Mouse (Mus musculus): ENCODE data around the gene Tmem88.

Tmem88 gene

DNA sequence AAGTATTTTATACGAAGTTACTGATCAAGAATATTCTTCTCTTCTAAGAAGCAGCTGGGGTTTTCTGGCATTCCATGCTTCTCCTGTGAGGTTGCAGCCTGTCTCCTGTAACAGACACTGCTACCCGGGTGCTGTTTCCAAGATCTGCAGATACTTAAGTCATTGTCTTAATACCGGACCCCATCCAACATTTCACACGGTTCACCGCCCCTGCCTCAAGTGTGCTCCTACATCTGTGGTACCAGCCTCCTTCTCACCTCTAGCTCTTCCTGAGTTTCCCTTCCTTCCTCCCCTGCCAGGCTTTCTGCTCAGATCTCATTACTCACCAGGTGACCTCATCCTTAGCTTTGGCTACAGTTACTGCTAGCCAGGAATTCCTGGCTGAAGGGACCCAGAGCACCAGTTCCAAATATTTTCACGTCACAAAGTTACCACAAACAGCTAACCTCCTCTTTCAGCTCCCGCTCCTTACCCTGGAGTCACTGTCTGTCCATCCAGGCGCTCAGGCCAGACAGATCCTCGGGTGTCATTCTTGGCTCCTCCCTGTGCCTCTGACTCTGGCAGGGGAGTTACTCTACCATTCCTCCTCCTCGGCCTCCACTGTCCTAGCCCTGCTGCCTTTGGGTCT lies 15.4 kb downstream of the Tmem88 start:
- no peak for DNase-seq (ENCODE audit: low spot score in 2 of 2)

- DNase-seq (ENCODE audit: low spot score in 2 of 2), result no peak
Measured at GRCm38 (mm10) chr11:69381356-69381755, 16.7 kb downstream of the Tmem88 start.

DNA sequence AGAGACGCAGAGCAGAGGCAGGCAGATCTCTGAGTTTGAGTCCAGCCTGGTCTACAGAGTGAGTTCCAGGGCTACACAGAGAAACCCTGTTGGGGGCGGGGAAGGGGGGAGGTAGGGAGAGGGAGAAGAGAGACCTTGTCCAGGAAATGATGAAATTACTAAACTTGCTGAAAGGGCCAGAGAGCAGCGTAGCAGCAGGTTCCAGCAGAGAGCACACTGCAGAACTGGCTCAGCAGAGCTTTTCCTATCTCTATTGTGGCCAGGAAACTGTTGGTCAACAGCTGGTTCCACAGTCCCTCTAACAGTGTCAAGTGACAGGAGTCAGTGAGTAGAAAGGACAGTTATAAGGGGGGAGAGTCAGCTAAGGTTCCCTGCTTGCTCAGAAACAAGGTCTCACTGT lies 18.4 kb downstream of the Tmem88 start:
- DNase-seq (ENCODE audit: low spot score in 2 of 2), result no peak

GRCm38 (mm10) chr11:69377766-69378165 lies 20.3 kb downstream of the Tmem88 start:
- DNase-seq (ENCODE audit: low spot score in 2 of 2), result no peak

- no peak for DNase-seq (ENCODE audit: low spot score in 2 of 2)
Measured at GRCm38 (mm10) chr11:69375646-69376045, 22.4 kb downstream of the Tmem88 start.

GRCm38 (mm10) chr11:69373223-69373965 lies 24.6 kb downstream of the Tmem88 start:
- DNase-seq (ENCODE audit: low spot score in 2 of 2), result no peak

DNA sequence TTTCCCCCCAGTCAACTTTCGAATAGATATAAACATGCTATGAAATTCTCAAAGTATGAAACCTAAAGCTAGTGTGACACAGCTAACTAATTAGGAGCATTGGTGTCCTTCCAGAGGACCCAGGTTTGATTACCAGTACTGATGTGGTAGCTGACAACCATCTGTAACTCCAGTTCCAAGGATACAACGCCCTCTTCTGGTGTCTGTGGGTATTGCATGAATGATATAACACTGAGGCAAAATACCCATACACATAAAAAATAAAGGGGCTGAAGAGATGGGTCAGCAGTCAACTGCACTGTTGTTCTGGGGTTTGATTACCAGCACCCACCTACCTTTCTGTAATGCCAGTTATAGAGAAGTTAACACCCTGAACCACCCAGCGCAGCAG lies 25.3 kb downstream of the Tmem88 start:
- peak; percentile 37 to 49 for DNase-seq (ENCODE audit: low spot score in 2 of 2)

DNA sequence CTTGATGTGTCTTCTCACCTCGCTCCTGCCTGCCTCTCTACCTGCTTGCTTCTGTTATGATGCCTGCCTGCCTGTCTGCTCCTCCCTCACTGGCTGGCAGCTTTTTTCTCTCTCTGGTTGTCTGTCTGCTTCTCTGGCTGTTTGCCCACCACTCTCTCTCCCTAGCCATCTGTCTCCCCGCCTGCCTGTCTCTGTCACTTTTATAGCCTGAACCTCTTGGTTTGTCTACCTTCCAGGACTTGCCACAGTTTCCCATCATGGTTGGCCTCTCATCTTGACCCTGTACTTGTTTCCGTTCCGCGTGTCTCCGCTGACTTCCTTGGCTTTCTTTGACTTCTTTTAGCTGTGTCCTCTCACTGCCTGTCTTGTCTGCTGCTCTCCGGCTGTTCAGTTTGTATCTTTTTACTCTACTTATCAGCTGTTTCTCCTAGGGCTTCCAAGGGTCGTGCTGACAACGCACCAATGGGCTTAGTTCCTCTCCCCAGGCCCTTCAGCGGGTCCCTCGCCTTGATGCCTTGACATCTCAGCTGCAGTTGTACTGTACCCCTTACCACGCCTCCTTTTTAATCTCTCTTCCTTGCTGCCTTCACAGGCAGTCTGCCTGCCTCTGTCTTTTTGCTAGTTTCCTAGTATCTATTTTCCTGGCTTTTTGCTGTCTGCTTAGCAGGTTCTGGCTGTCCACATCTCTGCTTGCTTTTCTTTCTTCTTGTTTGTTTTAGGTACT lies 25.8 kb downstream of the Tmem88 start:
- no peak for DNase-seq (ENCODE audit: low spot score in 2 of 2)

DNA sequence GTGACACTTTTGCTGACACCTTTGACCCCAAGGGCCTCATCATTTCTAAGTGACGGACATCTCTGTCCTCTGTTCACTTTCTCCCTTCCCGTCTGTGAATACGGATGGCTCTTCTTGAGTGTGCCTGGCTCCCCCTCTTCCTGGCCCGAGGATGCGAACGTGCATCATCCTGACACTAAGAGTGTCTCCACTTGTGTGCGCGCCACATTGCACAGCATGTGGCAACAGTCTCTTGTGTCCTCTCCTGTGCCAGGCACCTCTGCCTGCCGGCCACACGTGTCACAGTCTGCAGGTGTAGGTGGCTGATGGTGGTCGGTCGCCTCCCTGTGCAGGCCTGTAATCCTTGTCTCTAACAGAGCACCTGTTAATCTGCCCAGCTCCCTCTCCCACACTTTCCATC lies 26.4 kb downstream of the Tmem88 start:
- DNase-seq (ENCODE audit: low spot score in 2 of 2), result no peak

DNA sequence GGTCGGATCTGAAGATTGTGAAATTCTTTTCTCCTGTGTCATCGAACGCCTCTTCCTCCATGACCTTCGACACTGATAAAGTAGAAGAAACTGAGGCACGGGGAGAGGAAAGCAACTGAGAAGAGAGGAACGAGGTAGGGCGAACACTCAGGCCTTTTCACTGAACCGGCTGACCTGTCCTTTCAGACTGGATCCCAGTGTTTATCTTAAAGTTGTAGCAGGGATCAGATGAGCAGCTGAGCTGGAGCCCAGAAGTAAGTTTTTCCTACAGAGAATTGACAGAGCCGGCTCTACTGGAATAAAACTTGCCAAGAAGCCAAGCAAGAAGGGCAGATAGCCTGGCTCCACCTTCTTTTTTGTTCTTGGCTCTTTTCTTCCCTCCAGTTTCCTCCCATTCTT lies 27.2 kb downstream of the Tmem88 start:
- no peak for DNase-seq (ENCODE audit: low spot score in 2 of 2)

DNA sequence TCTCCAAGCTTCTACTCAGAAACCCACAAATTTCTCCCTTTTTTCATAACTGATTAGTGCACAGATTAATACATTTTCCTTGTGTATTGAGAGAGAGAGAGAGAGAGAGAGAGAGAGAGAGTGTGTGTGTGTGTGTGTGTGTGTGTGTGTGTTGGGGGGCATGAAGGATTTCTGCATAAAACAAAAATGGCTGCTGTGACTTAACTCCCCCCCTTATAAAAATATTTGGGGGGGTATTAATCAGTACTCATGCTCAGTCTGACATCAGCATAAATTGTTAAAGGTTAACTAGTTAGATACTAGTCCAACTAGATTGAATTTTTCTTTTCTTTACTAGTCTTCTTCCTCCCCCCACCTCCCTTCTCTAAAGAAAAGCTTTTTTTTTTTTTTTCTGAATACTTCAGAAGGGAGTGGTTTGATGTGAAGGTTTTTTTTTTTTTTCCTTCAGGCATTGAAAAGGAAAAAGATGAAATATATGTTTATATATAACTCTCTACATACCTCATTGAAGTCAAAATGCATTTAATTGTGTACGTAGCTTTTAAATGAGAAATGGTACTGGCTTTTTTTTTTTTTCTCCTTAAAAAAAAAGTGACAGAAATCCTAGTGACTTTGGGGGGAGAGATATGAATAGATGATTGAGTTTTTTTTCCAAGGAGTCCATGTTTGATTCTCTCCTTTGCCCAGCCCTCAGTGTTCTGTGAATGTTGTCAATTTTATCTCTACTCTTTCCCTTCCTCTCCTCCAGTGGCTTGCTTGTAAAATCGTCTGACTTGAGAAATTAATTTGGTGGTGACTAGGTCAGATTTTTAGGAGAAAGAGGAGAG lies 27.8 kb downstream of the Tmem88 start:
- DNase-seq (ENCODE audit: low spot score in 2 of 2), result no peak

- no peak for DNase-seq (ENCODE audit: low spot score in 2 of 2)
Measured at GRCm38 (mm10) chr11:69369215-69369989, 28.6 kb downstream of the Tmem88 start, which contains the start of gene Chd3. TSS of gene Chd3 (minus strand) at chr11:69369406.

DNA sequence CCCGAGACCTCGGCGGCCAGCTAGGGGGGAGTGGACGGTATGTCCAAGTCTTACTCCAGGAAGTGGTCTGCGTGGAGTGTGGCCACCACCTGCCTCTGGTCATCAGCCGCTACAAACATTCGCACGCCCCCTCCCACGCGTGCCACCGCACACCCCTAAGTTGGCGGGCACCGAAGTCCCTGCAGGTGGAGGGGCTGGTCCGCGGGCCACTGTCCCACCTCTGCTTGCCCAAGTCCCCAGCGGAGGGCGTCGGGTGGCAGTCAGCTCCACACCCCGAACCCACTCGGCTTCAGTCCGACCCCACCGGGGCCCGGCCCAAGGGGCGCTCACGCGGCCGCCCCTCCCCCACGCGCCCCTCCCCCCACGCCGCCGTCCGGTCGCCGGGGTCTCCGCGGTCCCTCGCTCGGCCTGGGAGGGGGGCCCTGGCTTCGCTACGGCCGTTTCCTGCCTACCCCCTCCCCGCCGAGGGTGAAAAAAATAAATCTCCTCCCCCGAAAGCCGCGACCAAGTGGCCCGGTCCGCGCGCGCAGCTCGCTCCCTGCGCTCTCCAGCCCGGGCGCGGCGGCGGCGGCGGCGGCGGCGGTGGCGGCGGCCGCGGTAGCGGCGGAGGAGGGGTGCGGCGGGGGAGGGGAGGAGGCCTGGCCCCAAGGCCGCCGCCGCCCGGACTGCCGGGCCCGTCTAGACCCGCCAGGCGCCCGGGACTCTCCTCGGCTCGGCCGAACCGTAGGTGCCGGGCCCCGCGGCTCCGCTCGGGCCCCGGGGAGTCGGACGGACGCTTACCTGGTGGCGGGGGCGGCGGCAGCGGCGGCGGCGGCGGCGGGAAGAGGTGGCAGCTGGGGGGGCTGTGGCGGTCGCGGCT lies 29.4 kb downstream of the Tmem88 start:
- peak; percentile 50 to 61 for DNase-seq (ENCODE audit: low spot score in 2 of 2)

- peak; percentile 79 to 86 for DNase-seq (ENCODE audit: low spot score in 2 of 2)
Measured at GRCm38 (mm10) chr11:69367616-69368355, 30.2 kb downstream of the Tmem88 start.

- peak; percentile 19 to 35 for DNase-seq (ENCODE audit: low spot score in 2 of 2)
Measured at GRCm38 (mm10) chr11:69366855-69367615, 31.0 kb downstream of the Tmem88 start.

- DNase-seq (ENCODE audit: low spot score in 2 of 2), result peak; percentile 83 to 84
Measured at GRCm38 (mm10) chr11:69366157-69366854, 31.7 kb downstream of the Tmem88 start.

- no peak for DNase-seq (ENCODE audit: low spot score in 2 of 2)
Measured at GRCm38 (mm10) chr11:69365722-69366121, 32.3 kb downstream of the Tmem88 start.

GRCm38 (mm10) chr11:69364910-69365309 lies 33.1 kb downstream of the Tmem88 start:
- no peak for DNase-seq (ENCODE audit: low spot score in 2 of 2)

Data from natural killer cell, adult 2 months (primary cell).